ENCODE assay signal across 18 mouse cellular contexts in the genomic region with DNA sequence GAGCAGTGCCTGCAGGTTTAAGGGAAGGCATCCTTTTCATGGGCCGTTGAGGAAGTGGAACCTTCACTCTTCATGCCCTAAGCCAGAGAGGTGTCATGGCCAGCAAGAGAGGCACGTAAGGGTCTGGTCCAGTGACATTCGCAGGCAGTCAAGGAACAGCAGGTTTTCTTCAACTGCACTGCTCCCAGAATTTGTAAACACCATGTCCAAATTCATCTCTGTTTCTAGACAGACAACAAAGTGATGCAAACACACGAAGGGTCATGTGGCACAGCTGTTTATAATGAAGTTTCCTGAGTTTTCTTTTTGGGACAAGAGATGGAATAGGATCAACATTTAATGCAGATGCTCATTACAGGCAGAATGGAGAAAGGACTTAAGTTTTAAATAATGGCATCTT.
DNase-seq lines count a peak whose midpoint lies in the region; ATAC-seq and TF ChIP-seq lines count a peak whose summit lies in the region.
"Had no signal": no experiment of that assay in that cellular context is flagged by ENCODE, and none has a peak within 500 bp of the region (broad histone marks: within the 10 kb centered on the region; RNA-seq: fewer than 3 reads in every experiment).

No protein-coding gene starts in this region.

- H3K9me3 ChIP-seq in heart, embryonic 13.5 days: no peaks in the 10 kb centered on the region
- H3K9me3 ChIP-seq in stomach, postnatal 0 days (ENCODE audit: control insufficient read depth, low read length): no peaks in the 10 kb centered on the region
- H3K9me3 ChIP-seq in heart, embryonic 12.5 days (replicated peaks): no peaks in the 10 kb centered on the region
- H3K9me3 ChIP-seq: embryonic facial prominence, embryonic 10.5 days; forebrain, embryonic 13.5 days; limb, embryonic 15.5 days had no signal

- no peak for TF ChIP-seq EP300 in stomach, postnatal 0 days (optimal IDR thresholded peaks at IDR 0.05)

- no peak overlapping the region for H3K4me3 ChIP-seq in heart, embryonic 13.5 days
- no peak overlapping the region for H3K4me3 ChIP-seq in liver, adult 2 months (ENCODE audit: insufficient read depth, low read depth, low read length)
- no peak overlapping the region for H3K4me3 ChIP-seq in stomach, postnatal 0 days (ENCODE audit: low read depth, low read length)
- H3K4me3 ChIP-seq in heart, embryonic 12.5 days: no peak overlapping the region
- H3K4me3 ChIP-seq: embryonic facial prominence, embryonic 10.5 days; forebrain, embryonic 13.5 days; heart, adult 2 months; limb, embryonic 15.5 days had no signal

- H3K27me3 ChIP-seq in heart, embryonic 13.5 days (replicated peaks): 0 out of 2 replicates have a peak, but pooled peaks cover 3% of the 10 kb centered on the region
- no peaks in the 10 kb centered on the region for H3K27me3 ChIP-seq in liver, adult 2 months (ENCODE audit: control insufficient read depth, insufficient read depth, low read length)
- H3K27me3 ChIP-seq in stomach, postnatal 0 days (ENCODE audit: control insufficient read depth, insufficient read depth, low read length): no peaks in the 10 kb centered on the region
- no peaks in the 10 kb centered on the region for H3K27me3 ChIP-seq in heart, embryonic 12.5 days (replicated peaks)
- H3K27me3 ChIP-seq: forebrain, embryonic 13.5 days had no signal

- intact Hi-C loops in heart, postnatal 10 days (cut with DNase I): no loop called here

- no peak for DNase-seq in heart, postnatal 10 days
- DNase-seq in liver, adult 2 months (ENCODE audit: extremely low read depth, low read depth, low spot score): peak; percentile 12
- no peak for DNase-seq in liver
- peak; percentile 77 for DNase-seq in lung, postnatal 25 days (ENCODE audit: low spot score)
- DNase-seq in stomach, postnatal 0 days (ENCODE audit: low spot score): no peak
- DNase-seq: cerebellum, adult 9-10 months; retina, postnatal 1 day; right cerebral cortex, postnatal 4 days; thymus, adult 2 months had no signal

- H3K9ac ChIP-seq in heart, embryonic 13.5 days: no peak overlapping the region
- no peak overlapping the region for H3K9ac ChIP-seq in liver, adult 2 months (ENCODE audit: low read depth, low read length)
- H3K9ac ChIP-seq in stomach, postnatal 0 days (ENCODE audit: low read length): no peak overlapping the region
- no peak overlapping the region for H3K9ac ChIP-seq in heart, embryonic 12.5 days
- H3K9ac ChIP-seq: forebrain, embryonic 13.5 days; limb, embryonic 15.5 days; liver, postnatal 0 days had no signal

- TF ChIP-seq CTCF in liver, adult 2 months (IDR thresholded peaks at IDR 0.05; ENCODE audit: low read depth, low read length): no peak
- TF ChIP-seq CTCF in stomach, postnatal 0 days (IDR thresholded peaks at IDR 0.05; ENCODE audit: low read depth): no peak

- H3K4me2 ChIP-seq in heart, embryonic 13.5 days: no peak overlapping the region
- no peak overlapping the region for H3K4me2 ChIP-seq in stomach, postnatal 0 days (replicated peaks; ENCODE audit: low read depth)
- H3K4me2 ChIP-seq in heart, embryonic 12.5 days: no peak overlapping the region
- H3K4me2 ChIP-seq: forebrain, embryonic 13.5 days; limb, embryonic 15.5 days; midbrain, embryonic 11.5 days had no signal

- WGBS in heart, embryonic 13.5 days: 63% methylated on average over 4 of the region's 4 CpGs
- WGBS in liver, adult 2 months: 58% methylated on average over 4 of the region's 4 CpGs
- 33% methylated on average over 4 of the region's 4 CpGs for WGBS in stomach, postnatal 0 days
- 70% methylated on average over 4 of the region's 4 CpGs for WGBS in heart, embryonic 12.5 days

- ATAC-seq in heart, embryonic 13.5 days (ENCODE audit: extremely low read depth, insufficient number of reproducible peaks, low FRiP score, low TSS enrichment): no peak
- no peak for ATAC-seq in stomach, postnatal 0 days (ENCODE audit: low FRiP score, low TSS enrichment)
- no peak for ATAC-seq in heart, embryonic 12.5 days (ENCODE audit: insufficient number of reproducible peaks, low FRiP score)
- no peak for ATAC-seq in megakaryocyte, adult 5-6 weeks (ENCODE audit: poor library complexity, severe bottlenecking)
- ATAC-seq: forebrain, embryonic 13.5 days; liver, postnatal 0 days had no signal

- no peaks in the 10 kb centered on the region for H3K79me2 ChIP-seq in liver, adult 2 months (ENCODE audit: control insufficient read depth, insufficient read depth, low read length)

- no peaks in the 10 kb centered on the region for H3K36me3 ChIP-seq in heart, embryonic 13.5 days
- H3K36me3 ChIP-seq in liver, adult 2 months (ENCODE audit: control insufficient read depth, insufficient read depth, low read length): no peaks in the 10 kb centered on the region
- no peaks in the 10 kb centered on the region for H3K36me3 ChIP-seq in stomach, postnatal 0 days (ENCODE audit: control insufficient read depth, insufficient read depth, low read length)
- H3K36me3 ChIP-seq in heart, embryonic 12.5 days: no peaks in the 10 kb centered on the region
- H3K36me3 ChIP-seq: embryonic facial prominence, embryonic 10.5 days; limb, embryonic 15.5 days had no signal

- TF ChIP-seq POLR2A in liver, adult 2 months (IDR thresholded peaks at IDR 0.05; ENCODE audit: extremely low read depth, insufficient read depth, low read length): no peak

- H3K27ac ChIP-seq in heart, embryonic 13.5 days (replicated peaks): 0 out of 2 replicates have a peak overlapping the region, but pooled peaks have one; percentile 33
- H3K27ac ChIP-seq in liver, adult 2 months (replicated peaks; ENCODE audit: insufficient read depth, low read depth, low read length): no peak overlapping the region
- H3K27ac ChIP-seq in stomach, postnatal 0 days (replicated peaks): peak overlapping the region; percentile 61
- H3K27ac ChIP-seq in heart, embryonic 12.5 days (ENCODE audit: poor library complexity, severe bottlenecking): no peak overlapping the region
- H3K27ac ChIP-seq: embryonic facial prominence, embryonic 10.5 days; forebrain, embryonic 13.5 days; heart, adult 2 months; limb, embryonic 15.5 days had no signal

- H3K4me1 ChIP-seq in heart, embryonic 13.5 days: peaks cover 29% of the 10 kb centered on the region
- no peaks in the 10 kb centered on the region for H3K4me1 ChIP-seq in liver, adult 2 months (ENCODE audit: control insufficient read depth, insufficient read depth, low read length)
- no peaks in the 10 kb centered on the region for H3K4me1 ChIP-seq in stomach, postnatal 0 days (replicated peaks; ENCODE audit: control insufficient read depth, insufficient read depth)
- peaks cover 20% of the 10 kb centered on the region for H3K4me1 ChIP-seq in heart, embryonic 12.5 days (replicated peaks)

Comparison
In these comparisons a context has a peak if more than half of its experiments do, and no peak if none do; other contexts are left out.
1. H3K27ac ChIP-seq: peak in heart, embryonic 13.5 days (single experiment) and stomach, postnatal 0 days (single experiment); none in liver, adult 2 months (single experiment) and heart, embryonic 12.5 days (single experiment).
2. DNase-seq: peak in liver, adult 2 months (single experiment) and lung, postnatal 25 days (single experiment); none in heart, postnatal 10 days (0 of 2), liver (single experiment) and stomach, postnatal 0 days (single experiment).